Mouse (Mus musculus): ENCODE measurements around the gene Mapkbp1. TPM values are rescaled to one million over a fixed set of nuclear protein-coding genes. Genes with fewer than 3 reads are reported as not detected.

Gene Mapkbp1
- polyA plus RNA-seq, 2 experiments from 2014 or later, result 1.2 to 1.5 TPM

- no peak for ATAC-seq
Measured at GRCm38 (mm10) chr2:120054771-120055552, 82.5 kb downstream of the Mapkbp1 start.

GRCm38 (mm10) chr2:120055923-120056322 lies 83.4 kb downstream of the Mapkbp1 start:
- no peak for ATAC-seq

GRCm38 (mm10) chr2:120058818-120059217 lies 86.3 kb downstream of the Mapkbp1 start:
- ATAC-seq, result no peak

- no peak for ATAC-seq
Measured at GRCm38 (mm10) chr2:120059466-120059865, 87.0 kb downstream of the Mapkbp1 start.

GRCm38 (mm10) chr2:120060190-120060589 lies 87.7 kb downstream of the Mapkbp1 start:
- ATAC-seq, result no peak

GRCm38 (mm10) chr2:120060651-120061050 lies 88.2 kb downstream of the Mapkbp1 start:
- no peak for ATAC-seq

GRCm38 (mm10) chr2:120062248-120062647 lies 89.7 kb downstream of the Mapkbp1 start:
- no peak for ATAC-seq

- no peak for ATAC-seq
Measured at GRCm38 (mm10) chr2:120064639-120065038, 92.1 kb downstream of the Mapkbp1 start.

GRCm38 (mm10) chr2:120065243-120065642 lies 92.7 kb downstream of the Mapkbp1 start:
- ATAC-seq, result no peak

- no peak for ATAC-seq
Measured at GRCm38 (mm10) chr2:120066224-120066623, 93.7 kb downstream of the Mapkbp1 start.

- ATAC-seq, result no peak
Measured at GRCm38 (mm10) chr2:120068555-120069465, 96.3 kb downstream of the Mapkbp1 start.

GRCm38 (mm10) chr2:120069466-120069990 lies 97.0 kb downstream of the Mapkbp1 start:
- no peak for ATAC-seq

GRCm38 (mm10) chr2:120074096-120074495 lies 101.6 kb downstream of the Mapkbp1 start:
- no peak for ATAC-seq

GRCm38 (mm10) chr2:120076076-120076705 lies 103.7 kb downstream of the Mapkbp1 start:
- no peak for ATAC-seq

Other genes with a start within 250 kb of the Mapkbp1 start
- under 1 TPM in 1 of 2 experiments, not detected in 1; 0.61 TPM for gene Itpka, start 230.4 kb upstream of the Mapkbp1 start, polyA plus RNA-seq (2017; shearing (Covaris generic))
- gene Ltk, start 212.3 kb upstream of the Mapkbp1 start, polyA plus RNA-seq (2017; shearing (Covaris generic)), result not detected
- gene Rpap1, start 185.2 kb upstream of the Mapkbp1 start, polyA plus RNA-seq (2017; shearing (Covaris generic)), result 10 to 100 TPM in 1 of 2 experiments, 1 to 10 TPM in 1; 10.0 to 18.1 TPM
- 1 to 10 TPM; 1.6 to 3.2 TPM for gene Tyro3, start 175.0 kb upstream of the Mapkbp1 start, polyA plus RNA-seq (2017; shearing (Covaris generic))
- 10 to 100 TPM; 30.4 to 32.7 TPM for gene Mga, start 75.5 kb upstream of the Mapkbp1 start, polyA plus RNA-seq (2017; shearing (Covaris generic))
- 10 to 100 TPM; 19.2 to 24.2 TPM for gene Jmjd7, start 54.8 kb downstream of the Mapkbp1 start, polyA plus RNA-seq (2017; shearing (Covaris generic))
- gene Gm28042, start 54.8 kb downstream of the Mapkbp1 start, polyA plus RNA-seq (2017; shearing (Covaris generic)), result 1 to 10 TPM in 1 of 2 experiments, under 1 TPM in 1; 0.93 to 2.2 TPM
- 1 to 10 TPM; 1.7 to 2.3 TPM for gene Pla2g4b, start 60.7 kb downstream of the Mapkbp1 start, polyA plus RNA-seq (2017; shearing (Covaris generic))
- gene Ehd4, start 181.9 kb downstream of the Mapkbp1 start, polyA plus RNA-seq (2017; shearing (Covaris generic)), result 1 to 10 TPM; 7.2 to 9.1 TPM